Mouse (Mus musculus): ENCODE measurements around the gene Gpx4.

Gene Gpx4

DNA sequence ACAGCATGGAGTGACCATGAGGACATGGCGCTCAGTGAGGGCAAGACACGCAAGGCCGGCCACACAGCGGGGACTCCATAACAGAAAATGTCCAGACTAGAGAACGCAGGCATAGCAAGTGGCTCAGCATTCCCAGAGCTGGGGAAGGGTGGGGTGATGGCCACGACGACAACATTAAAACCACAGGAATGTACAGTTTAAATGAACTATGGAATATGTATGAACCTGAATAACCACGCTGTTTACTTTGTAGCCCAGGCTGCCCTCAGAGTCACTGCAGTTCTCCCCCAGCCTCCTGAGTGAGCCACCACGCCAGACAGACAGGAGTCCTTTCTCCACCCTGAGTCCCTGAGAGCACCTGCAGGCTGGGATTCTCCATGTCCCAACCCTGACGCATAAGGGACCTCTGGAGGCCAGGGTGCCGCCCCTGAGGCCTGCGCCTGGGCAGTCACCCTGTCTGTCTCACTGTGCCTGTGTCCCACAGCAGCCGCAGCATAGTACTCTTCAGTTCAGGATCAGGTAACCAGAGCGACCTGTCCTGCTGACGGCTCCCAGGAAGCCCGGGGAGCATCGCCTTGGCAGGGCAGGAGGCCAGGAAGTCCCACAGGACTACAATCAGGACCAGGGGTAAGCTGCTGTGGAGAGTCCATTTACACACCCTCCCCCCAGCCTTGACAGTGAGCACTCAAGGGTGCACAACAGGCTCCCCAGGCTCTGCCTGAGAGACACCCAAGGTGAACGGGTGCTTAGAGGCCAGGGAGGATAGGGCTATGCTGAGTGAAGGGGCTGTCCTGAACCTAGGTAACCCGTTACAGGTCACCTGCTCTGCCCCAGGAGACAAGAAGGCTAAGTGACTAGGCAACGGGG, 25.9 kb downstream of the Gpx4 start:
- DNase-seq (ENCODE audit: low spot score): no peak

DNA sequence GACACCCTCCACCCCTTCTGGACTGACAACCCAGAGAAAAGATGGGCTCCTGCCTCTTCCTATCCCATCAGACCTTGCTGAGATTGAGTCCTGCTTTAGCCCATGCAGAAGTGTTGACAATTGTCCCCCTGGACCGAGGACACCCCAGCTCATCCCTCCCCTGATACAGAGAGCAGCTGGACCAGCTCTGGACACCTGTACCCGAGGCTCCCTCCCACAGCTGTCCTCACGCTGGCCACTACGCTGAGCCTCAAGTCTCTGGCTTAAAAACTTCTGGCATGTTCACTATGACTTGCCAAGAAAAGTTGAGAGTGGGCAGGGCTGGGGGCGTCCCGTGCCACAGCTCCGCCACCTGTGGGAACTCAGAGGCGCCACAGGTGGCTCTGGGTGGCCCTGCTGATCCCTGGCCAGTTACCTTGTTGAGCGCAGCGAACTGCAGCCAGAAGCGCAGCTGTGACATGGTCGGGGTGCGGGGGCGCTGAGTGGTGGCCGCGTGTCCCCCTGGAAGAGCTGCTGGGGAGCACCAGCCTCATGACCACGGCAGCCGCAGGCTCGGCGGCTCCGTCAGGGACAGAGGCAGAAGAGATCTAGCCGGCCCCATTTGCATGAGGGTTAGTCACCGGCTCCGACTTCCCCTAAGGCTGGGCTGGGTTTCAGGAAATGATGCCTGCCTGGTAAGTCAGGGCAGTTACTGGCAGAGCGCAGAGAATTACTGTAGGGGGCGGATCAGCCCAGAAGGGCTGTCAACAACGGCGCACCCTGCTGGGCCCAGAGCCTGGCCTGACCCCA, 28.0 kb downstream of the Gpx4 start:
- peak; percentile 95 for DNase-seq (ENCODE audit: low spot score)

- DNase-seq (ENCODE audit: low spot score): no peak
Measured at GRCm38 (mm10) chr10:80075924-80076323, 29.0 kb downstream of the Gpx4 start.

DNA sequence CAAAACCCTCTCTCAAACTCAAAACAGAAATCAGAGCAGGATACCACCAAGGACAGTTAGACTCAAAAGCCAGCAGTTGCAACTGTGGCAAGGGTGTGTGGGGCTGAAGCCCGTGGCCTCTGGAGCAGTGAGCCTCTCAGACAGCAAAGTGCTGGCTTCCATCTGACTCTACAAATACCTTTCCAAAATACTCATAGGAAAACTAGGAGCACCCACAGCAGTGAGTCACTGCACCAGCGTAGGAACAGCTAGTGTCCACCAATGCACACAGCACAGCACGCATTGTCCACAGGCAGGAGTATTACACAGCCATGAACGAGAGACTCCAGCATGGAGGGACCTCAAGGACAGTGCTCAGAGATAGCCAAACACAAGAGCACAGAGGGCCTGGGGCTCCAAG, 29.4 kb downstream of the Gpx4 start:
- no peak for DNase-seq (ENCODE audit: low spot score)

GRCm38 (mm10) chr10:80077312-80077711, 30.3 kb downstream of the Gpx4 start:
- DNase-seq (ENCODE audit: low spot score): no peak

DNA sequence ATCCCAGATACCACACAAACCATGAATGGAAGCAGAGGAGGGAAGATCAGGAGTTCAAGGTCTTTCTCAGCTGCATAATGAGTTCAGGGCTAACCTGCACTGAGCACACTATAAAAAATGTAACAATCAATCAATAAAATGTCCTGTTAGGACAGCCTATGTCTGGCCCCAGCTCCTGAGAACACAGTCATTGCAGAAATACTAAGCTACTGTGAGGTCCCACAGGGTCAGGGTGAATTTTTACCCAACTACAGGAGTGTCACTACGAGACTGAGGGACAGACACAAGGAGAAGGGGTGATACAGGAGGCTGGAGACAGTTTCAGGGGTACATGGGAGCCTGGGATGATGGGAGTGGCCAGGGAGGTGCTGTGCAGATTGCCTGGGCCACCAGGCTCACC, 31.4 kb downstream of the Gpx4 start:
- DNase-seq (ENCODE audit: low spot score): no peak

GRCm38 (mm10) chr10:80080396-80081070, 33.6 kb downstream of the Gpx4 start:
- no peak for DNase-seq (ENCODE audit: low spot score)

GRCm38 (mm10) chr10:80081075-80081474, 34.1 kb downstream of the Gpx4 start:
- DNase-seq (ENCODE audit: low spot score): no peak

DNA sequence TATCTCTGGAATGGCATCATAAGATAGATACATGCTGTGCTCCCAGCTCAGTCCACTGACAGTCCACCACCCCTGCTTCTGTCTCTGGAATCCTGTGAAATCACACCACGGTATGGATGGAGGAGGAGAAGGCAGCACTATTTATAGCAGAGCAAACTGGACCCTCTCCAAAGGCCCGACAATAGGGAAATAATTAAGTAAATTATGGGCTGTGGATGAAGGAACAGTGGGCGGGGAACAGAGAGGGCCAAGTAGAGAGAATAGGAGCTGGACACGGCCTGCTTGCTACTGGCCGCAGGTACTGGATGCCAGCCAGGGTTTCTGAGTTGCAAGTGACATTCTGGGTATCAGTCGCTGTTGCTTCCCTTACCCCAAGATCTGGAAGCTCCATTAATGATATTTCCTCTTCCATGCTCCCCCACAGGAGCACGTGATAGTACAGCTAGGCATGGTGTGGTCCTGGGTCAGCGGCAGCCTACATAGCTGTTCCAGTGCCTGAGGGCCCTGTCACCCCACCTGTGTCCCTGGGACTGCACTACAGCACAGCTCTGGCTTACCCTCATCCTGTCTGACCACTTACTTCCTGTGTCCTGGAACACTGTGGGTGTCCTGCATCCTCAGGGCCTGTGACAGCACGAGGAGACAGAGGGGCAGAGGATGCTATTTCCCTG, 38.0 kb downstream of the Gpx4 start:
- peak; percentile 65 for DNase-seq (ENCODE audit: low spot score)

GRCm38 (mm10) chr10:80086847-80087246, 39.9 kb downstream of the Gpx4 start:
- no peak for DNase-seq (ENCODE audit: low spot score)

DNA sequence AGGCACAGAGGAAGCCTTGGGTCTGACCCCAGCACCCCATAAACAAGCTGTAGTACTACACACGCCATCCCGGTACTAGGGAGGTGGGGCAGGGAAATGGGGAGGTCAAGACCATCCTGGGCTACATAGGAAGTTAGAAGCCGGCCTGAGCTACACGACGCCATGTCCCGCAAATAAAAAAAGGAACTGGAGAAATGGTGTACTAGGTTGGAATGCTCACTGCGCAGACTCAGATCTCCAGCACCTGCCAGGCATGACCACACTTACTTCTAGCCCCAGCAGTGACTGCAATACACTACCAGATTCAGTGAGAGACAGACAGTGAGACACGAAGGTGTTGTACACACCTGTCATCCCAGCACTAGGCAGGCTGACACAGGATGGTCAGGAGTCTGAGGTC, 40.5 kb downstream of the Gpx4 start:
- DNase-seq (ENCODE audit: low spot score): no peak

GRCm38 (mm10) chr10:80089146-80089545, 42.2 kb downstream of the Gpx4 start:
- DNase-seq (ENCODE audit: low spot score): no peak

DNA sequence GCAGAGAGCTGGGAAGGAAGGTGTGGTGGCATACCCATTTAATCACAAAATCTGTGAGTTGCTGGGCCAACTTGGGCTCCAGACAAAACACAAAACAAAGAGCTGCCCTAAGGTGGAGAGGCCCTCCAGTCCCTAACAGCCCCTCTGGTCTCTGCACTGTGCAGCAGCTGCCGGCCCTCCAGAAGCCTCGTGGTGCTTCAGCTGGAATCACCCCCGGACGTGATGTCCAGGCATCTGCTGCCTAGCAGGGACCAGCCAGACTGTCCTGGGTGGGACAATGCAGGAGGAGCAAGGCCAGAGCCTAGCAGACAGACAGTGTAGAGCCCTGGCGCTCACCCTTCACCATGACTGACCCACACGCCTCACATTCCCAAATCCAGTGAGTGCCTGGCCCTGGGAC, 44.6 kb downstream of the Gpx4 start:
- no peak for DNase-seq (ENCODE audit: low spot score)

- no peak for DNase-seq (ENCODE audit: low spot score)
Measured at GRCm38 (mm10) chr10:80092690-80093089, 45.7 kb downstream of the Gpx4 start.

DNA sequence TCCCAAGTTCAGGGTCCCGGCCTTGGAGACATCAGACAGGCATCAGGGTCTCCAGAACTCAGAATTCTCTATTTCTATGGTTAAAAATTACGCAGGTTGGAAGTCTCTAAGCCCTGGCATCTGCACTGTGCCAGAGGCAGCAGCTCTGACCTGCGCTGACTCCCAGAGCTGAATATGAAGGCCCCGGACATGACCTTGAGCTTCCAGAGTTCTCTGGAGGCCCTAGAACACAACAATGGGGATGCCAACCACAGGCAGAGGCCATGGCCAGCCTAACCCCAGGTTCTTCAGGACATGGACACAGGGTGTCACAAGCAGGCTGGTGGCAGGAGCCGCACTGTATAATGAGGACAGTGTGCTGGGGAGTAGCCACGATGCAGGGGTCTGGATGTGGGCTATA, 47.1 kb downstream of the Gpx4 start:
- DNase-seq (ENCODE audit: low spot score): no peak

GRCm38 (mm10) chr10:80094684-80095083, 47.7 kb downstream of the Gpx4 start:
- DNase-seq (ENCODE audit: low spot score): no peak

DNA sequence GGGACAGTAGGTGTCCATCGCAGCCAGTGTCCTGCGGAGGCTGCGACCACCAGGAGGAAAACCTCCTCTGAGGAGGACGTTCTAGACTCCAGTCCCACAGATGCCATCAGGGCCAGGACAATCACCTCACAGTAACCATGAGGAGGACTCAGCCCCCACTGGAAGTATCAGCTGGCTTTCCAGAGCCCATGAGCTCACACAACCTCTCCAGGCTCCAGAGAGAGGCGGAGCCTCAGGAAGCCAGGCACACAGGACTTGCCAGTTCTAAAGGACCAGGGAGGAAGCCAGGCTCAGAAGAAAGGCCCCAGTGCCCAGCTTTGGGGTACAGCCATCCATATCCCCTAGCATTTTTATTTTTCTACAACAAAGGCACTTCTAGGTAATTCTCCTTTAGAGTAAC, 48.6 kb downstream of the Gpx4 start:
- DNase-seq (ENCODE audit: low spot score): no peak

DNA sequence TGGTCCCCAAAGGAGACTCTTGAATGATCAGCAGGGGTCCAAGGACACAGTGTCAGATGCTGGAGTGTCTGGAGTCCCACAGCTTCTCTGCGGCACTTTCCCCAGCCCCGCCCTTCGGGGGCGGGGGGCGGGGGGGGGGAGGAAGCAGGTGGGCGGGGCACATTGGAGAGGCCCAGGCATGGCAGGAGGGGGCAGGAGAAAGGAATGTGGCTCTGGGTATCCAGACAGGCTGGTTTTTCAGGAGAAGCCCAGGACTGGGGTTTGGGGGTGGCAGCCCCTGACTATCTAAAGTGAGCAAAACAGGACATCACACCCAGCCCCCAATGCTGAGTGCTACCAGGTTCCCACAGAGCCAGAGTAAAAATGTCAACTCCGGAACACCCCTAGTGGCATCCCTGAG, 50.3 kb downstream of the Gpx4 start:
- DNase-seq (ENCODE audit: low spot score): no peak

DNA sequence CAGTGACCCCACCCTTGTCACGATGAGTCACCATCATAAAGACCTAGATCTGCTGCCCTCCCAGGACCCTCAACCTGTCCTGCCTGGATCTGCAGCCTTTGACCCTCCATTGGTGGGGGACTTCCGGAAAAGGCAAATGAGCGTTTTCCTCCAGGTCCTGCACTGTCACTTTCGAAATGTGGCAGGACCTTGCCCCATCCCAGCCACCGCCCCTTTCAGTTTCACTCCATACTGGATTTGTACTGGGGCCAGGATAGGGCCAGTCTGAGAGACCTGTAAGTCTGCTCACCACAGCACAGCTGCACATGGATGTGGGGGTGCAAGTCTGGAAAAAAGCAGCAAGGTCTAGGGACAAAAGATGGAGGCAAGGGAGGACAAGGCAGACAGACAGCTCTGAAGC, 51.7 kb downstream of the Gpx4 start:
- no peak for DNase-seq (ENCODE audit: low spot score)

DNA sequence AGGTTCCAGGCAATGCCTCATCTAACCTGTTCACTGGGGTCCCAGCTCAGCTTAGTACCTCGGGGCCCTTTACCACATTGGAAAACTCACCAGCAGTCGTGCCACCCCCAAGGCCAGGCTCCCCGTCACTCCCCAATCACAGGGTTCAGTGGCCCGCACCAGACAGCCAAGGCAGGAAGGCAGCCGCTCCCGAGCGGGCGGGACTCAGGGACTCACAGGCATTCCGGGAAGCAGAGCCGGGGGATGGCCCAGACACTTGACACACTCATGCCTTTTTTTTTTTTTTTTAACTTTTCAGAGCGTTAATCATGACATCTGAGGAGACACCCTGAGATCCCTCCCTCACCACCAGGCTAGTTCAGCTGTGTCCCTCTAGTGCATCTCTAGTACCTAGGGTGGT, 54.0 kb downstream of the Gpx4 start:
- DNase-seq (ENCODE audit: low spot score): no peak

DNA sequence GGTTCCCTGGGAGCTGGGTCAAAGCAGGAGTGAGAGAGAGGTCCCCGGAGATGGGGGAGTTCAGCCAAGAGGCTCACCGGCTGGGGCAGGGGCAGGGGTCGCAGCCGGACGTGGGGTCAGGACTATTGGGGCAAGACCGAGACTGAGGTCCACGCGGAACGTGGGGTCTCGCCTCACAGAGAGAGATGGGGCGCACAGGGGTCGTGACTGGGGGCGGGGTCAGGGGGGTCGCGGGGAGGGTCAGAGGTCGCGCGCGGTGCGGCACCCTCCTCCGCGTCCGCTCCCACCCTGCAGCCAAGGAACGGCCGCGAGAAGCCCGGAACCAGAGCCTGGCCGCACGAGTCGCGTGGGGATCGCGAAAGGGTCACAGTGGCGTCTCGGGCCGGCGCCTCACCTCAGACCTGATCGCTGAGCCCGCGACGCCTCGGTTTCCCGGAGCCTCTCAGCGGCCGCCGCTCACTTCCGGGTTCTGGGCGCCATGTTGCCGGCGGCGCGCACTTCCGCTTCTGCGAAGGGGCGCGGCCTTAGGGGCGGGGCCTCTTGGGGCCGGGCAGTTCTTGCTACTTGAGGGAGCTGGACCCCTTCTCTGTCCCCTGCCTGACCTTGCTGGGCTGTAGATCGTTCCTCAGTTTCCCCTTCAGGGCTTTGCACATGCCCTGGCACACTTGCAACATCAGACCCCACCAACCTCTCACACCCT, 55.4 kb downstream of the Gpx4 start:
- peak; percentile 90 for DNase-seq (ENCODE audit: low spot score)

DNA sequence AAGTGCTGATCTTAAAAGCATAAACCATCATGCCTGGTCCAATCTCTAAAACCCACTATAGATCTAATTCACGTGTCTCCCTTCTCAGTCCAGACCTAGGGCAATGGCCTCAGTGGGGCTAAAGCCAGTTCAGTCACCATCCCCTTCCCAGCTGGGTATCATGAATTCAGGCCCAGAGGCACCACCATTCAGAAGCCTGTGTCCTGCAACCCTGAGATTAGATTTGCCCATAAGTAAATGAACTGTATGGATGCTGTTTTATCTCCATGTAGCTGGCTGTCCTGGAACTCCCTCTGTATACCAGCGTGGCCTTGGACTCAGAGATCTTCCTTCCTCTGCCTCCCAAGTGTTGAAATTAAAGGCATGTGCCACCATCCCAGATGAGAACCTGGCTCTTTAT, 56.1 kb downstream of the Gpx4 start:
- DNase-seq (ENCODE audit: low spot score): no peak
